Mouse (Mus musculus) NIH3T3 (cell line): ENCODE results near the gene Ap1b1.
A peak's percentile ranks its signal among the peaks of the same experiment; 100 is the strongest.

Experiments
- DNase-seq: peaks from one replicate; pipeline ENCODE4 v3.0.0-alpha.2; 2012; ENCODE audit warnings: low read depth

Gene Ap1b1

GRCm38 (mm10) chr11:4984799-4985198, 1.8 kb upstream of the Ap1b1 start:
- no peak for DNase-seq

- no peak for DNase-seq
Measured at GRCm38 (mm10) chr11:4987487-4987852, 846 bp downstream of the Ap1b1 start.

GRCm38 (mm10) chr11:4989187-4989586, 2.6 kb downstream of the Ap1b1 start:
- DNase-seq: no peak

GRCm38 (mm10) chr11:4992471-4992870, 5.8 kb downstream of the Ap1b1 start:
- DNase-seq: no peak

- DNase-seq: no peak
Measured at GRCm38 (mm10) chr11:4995676-4996075, 9.1 kb downstream of the Ap1b1 start.

- no peak for DNase-seq
Measured at GRCm38 (mm10) chr11:4996621-4997199, 10.1 kb downstream of the Ap1b1 start.

GRCm38 (mm10) chr11:4998352-4998751, 11.7 kb downstream of the Ap1b1 start:
- no peak for DNase-seq

- DNase-seq: no peak
Measured at GRCm38 (mm10) chr11:4998762-4999161, 12.1 kb downstream of the Ap1b1 start.

- DNase-seq: no peak
Measured at GRCm38 (mm10) chr11:5000241-5000640, 13.6 kb downstream of the Ap1b1 start.

- DNase-seq: no peak
Measured at GRCm38 (mm10) chr11:5002826-5003225, 16.2 kb downstream of the Ap1b1 start.

- no peak for DNase-seq
Measured at GRCm38 (mm10) chr11:5005528-5005927, 18.9 kb downstream of the Ap1b1 start.

GRCm38 (mm10) chr11:5007186-5007585, 20.6 kb downstream of the Ap1b1 start:
- DNase-seq: peak; percentile 56

- no peak for DNase-seq
Measured at GRCm38 (mm10) chr11:5008867-5009266, 22.2 kb downstream of the Ap1b1 start.

- DNase-seq: peak; percentile 84
Measured at GRCm38 (mm10) chr11:5009354-5010074, 22.9 kb downstream of the Ap1b1 start.

- DNase-seq: peak; percentile 57
Measured at GRCm38 (mm10) chr11:5010205-5010604, 23.6 kb downstream of the Ap1b1 start.

GRCm38 (mm10) chr11:5011480-5011879, 24.9 kb downstream of the Ap1b1 start:
- no peak for DNase-seq

GRCm38 (mm10) chr11:5012213-5012715, 25.6 kb downstream of the Ap1b1 start:
- DNase-seq: no peak

GRCm38 (mm10) chr11:5015720-5016119, 29.1 kb downstream of the Ap1b1 start:
- DNase-seq: peak; percentile 80

- peak; percentile 13 for DNase-seq
Measured at GRCm38 (mm10) chr11:5016286-5016685, 29.7 kb downstream of the Ap1b1 start.

- peak; percentile 47 for DNase-seq
Measured at GRCm38 (mm10) chr11:5017506-5017905, 30.9 kb downstream of the Ap1b1 start.

GRCm38 (mm10) chr11:5025108-5025507, 38.5 kb downstream of the Ap1b1 start:
- no peak for DNase-seq

GRCm38 (mm10) chr11:5028228-5028627, 41.6 kb downstream of the Ap1b1 start:
- DNase-seq: no peak

GRCm38 (mm10) chr11:5032706-5033105, 46.1 kb downstream of the Ap1b1 start:
- no peak for DNase-seq

- DNase-seq: no peak
Measured at GRCm38 (mm10) chr11:5033136-5033535, 46.5 kb downstream of the Ap1b1 start.
